Mouse (Mus musculus): Measurements from ENCODE around the gene Gm6588. TPM values are rescaled to one million over a fixed set of nuclear protein-coding genes. Genes with fewer than 3 reads are reported as not detected.

The Gm6588 gene
- polyA plus RNA-seq (2014; fragmentation: Illumina TruSeq; extraction: RNeasy Lipid Tissue Mini Kit (QIAGEN cat#74804); ENCODE audit: low read depth, low replicate concordance), result not detected

GRCm38 (mm10) chr5:112448747-112449440 is at the start of gene Gm6588:
TSS of gene Gm6588 (plus strand) at chr5:112449426.

Other genes starting within 250 kb of the Gm6588 start
- gene Cryba4, start 196.9 kb upstream of the Gm6588 start, polyA plus RNA-seq (2014; fragmentation: Illumina TruSeq; extraction: RNeasy Lipid Tissue Mini Kit (QIAGEN cat#74804); ENCODE audit: low read depth, low replicate concordance), result not detected
- not detected for gene Crybb1, start 193.6 kb upstream of the Gm6588 start, polyA plus RNA-seq (2014; fragmentation: Illumina TruSeq; extraction: RNeasy Lipid Tissue Mini Kit (QIAGEN cat#74804); ENCODE audit: low read depth, low replicate concordance)
- gene Tpst2, start 172.7 kb upstream of the Gm6588 start, polyA plus RNA-seq (2014; fragmentation: Illumina TruSeq; extraction: RNeasy Lipid Tissue Mini Kit (QIAGEN cat#74804); ENCODE audit: low read depth, low replicate concordance), result 4.1 TPM
- 6.4 TPM for gene Tfip11, start 123.1 kb upstream of the Gm6588 start, polyA plus RNA-seq (2014; fragmentation: Illumina TruSeq; extraction: RNeasy Lipid Tissue Mini Kit (QIAGEN cat#74804); ENCODE audit: low read depth, low replicate concordance)
- not detected for gene Srrd, start 106.4 kb upstream of the Gm6588 start, polyA plus RNA-seq (2014; fragmentation: Illumina TruSeq; extraction: RNeasy Lipid Tissue Mini Kit (QIAGEN cat#74804); ENCODE audit: low read depth, low replicate concordance)
- gene Hps4, start 106.3 kb upstream of the Gm6588 start, polyA plus RNA-seq (2014; fragmentation: Illumina TruSeq; extraction: RNeasy Lipid Tissue Mini Kit (QIAGEN cat#74804); ENCODE audit: low read depth, low replicate concordance), result 20.8 TPM
- gene Gm6583, start 93.4 kb upstream of the Gm6588 start, polyA plus RNA-seq (2014; fragmentation: Illumina TruSeq; extraction: RNeasy Lipid Tissue Mini Kit (QIAGEN cat#74804); ENCODE audit: low read depth, low replicate concordance), result not detected
- not detected for gene Asphd2, start 54.6 kb upstream of the Gm6588 start, polyA plus RNA-seq (2014; fragmentation: Illumina TruSeq; extraction: RNeasy Lipid Tissue Mini Kit (QIAGEN cat#74804); ENCODE audit: low read depth, low replicate concordance)
- gene Sez6l, start 127.8 kb downstream of the Gm6588 start, polyA plus RNA-seq (2014; fragmentation: Illumina TruSeq; extraction: RNeasy Lipid Tissue Mini Kit (QIAGEN cat#74804); ENCODE audit: low read depth, low replicate concordance), result 0.28 TPM

Measured in sigmoid colon, adult 10 weeks (tissue).